Mouse (Mus musculus): ENCODE data around the gene Gnl1. TPM values are rescaled to one million over a fixed set of nuclear protein-coding genes. Genes with fewer than 3 reads are reported as not detected.

Gnl1 gene
- polyA plus RNA-seq, 1 experiment from 2014 or later = 50.3 TPM

- H3K4me3 ChIP-seq = no peak overlapping the region
- no peak overlapping the region for H3K4me2 ChIP-seq
- no peaks in the 10 kb centered on the region for H3K27me3 ChIP-seq
- H3K9me3 ChIP-seq = no peaks in the 10 kb centered on the region
- no peak overlapping the region for H3K27ac ChIP-seq
- peaks cover 3% of the 10 kb centered on the region for H3K4me1 ChIP-seq
- 87% methylated on average over 10 of the region's 10 CpGs for WGBS
- H3K9ac ChIP-seq = no peak overlapping the region
- no peak for ATAC-seq (ENCODE audit: borderline replicate concordance, extremely low read depth, low FRiP score, low TSS enrichment)
- H3K36me3 ChIP-seq = peaks cover 71% of the 10 kb centered on the region
Measured at GRCm38 (mm10) chr17:35963279-35963678, 16.4 kb upstream of the Gnl1 start.

GRCm38 (mm10) chr17:35967621-35968020 is 12.0 kb upstream of the Gnl1 start:
- ATAC-seq (ENCODE audit: borderline replicate concordance, extremely low read depth, low FRiP score, low TSS enrichment) = no peak
- Histone ChIP-seq H3K4me3 (no peak overlapping the region), H3K4me2 (no peak overlapping the region), H3K36me3 (peaks cover 35% of the 10 kb centered on the region), H3K4me1 (peaks cover 17% of the 10 kb centered on the region), H3K27me3 (no peaks in the 10 kb centered on the region), H3K9ac (no peak overlapping the region), H3K9me3 (no peaks in the 10 kb centered on the region), H3K27ac (no peak overlapping the region)
- WGBS = 81% methylated on average over 2 of the region's 2 CpGs

GRCm38 (mm10) chr17:35969418-35970389 is 9.9 kb upstream of the Gnl1 start, which contains the start of gene Abcf1:
TSS of gene Abcf1 (minus strand) at chr17:35969761.
- no peaks in the 10 kb centered on the region for H3K9me3 ChIP-seq
- under 1% methylated on average over 68 of the region's 68 CpGs for WGBS

GRCm38 (mm10) chr17:35972131-35972530 is 7.5 kb upstream of the Gnl1 start:
- Histone ChIP-seq H3K4me1 (peaks cover 17% of the 10 kb centered on the region), H3K27ac (no peak overlapping the region), H3K36me3 (peaks cover 29% of the 10 kb centered on the region), H3K9me3 (no peaks in the 10 kb centered on the region), H3K4me2 (no peak overlapping the region), H3K4me3 (no peak overlapping the region), H3K27me3 (no peaks in the 10 kb centered on the region), H3K9ac (no peak overlapping the region)
- no peak for ATAC-seq (ENCODE audit: borderline replicate concordance, extremely low read depth, low FRiP score, low TSS enrichment)
- 38% methylated on average over 1 of the region's 1 CpGs for WGBS

More at GRCm38 (mm10) chr17:35969418-35970389, 9.9 kb upstream of the Gnl1 start, which contains the start of gene Abcf1:
- Histone ChIP-seq H3K9ac (peak within 1 kb of the TSS; percentile 74), H3K4me3 (peak within 1 kb of the TSS; percentile 83), H3K36me3 (peaks cover 34% of the 10 kb centered on the region), H3K4me1 (peaks cover 17% of the 10 kb centered on the region), H3K27ac (peak within 1 kb of the TSS; percentile 63), H3K27me3 (no peaks in the 10 kb centered on the region), H3K4me2 (peak within 1 kb of the TSS; percentile 83)
- ATAC-seq (ENCODE audit: borderline replicate concordance, extremely low read depth, low FRiP score, low TSS enrichment) = peak; percentile 96

- peak; percentile 57 for ATAC-seq (ENCODE audit: borderline replicate concordance, extremely low read depth, low FRiP score, low TSS enrichment)
- H3K9me3 ChIP-seq = no peaks in the 10 kb centered on the region
- H3K4me3 ChIP-seq = peak overlapping the region; percentile 90
- peak overlapping the region; percentile 98 for H3K27ac ChIP-seq
- H3K9ac ChIP-seq = peak overlapping the region; percentile 80
- H3K4me1 ChIP-seq = peaks cover 18% of the 10 kb centered on the region
- peak overlapping the region; percentile 78 for H3K4me2 ChIP-seq
- under 1% methylated on average over 41 of the region's 41 CpGs for WGBS
- H3K27me3 ChIP-seq = no peaks in the 10 kb centered on the region
- peaks cover 36% of the 10 kb centered on the region for H3K36me3 ChIP-seq
Measured at GRCm38 (mm10) chr17:35978811-35979400, 745 bp upstream of the Gnl1 start.

GRCm38 (mm10) chr17:35980363-35980754 is 708 bp downstream of the Gnl1 start:
- no peaks in the 10 kb centered on the region for H3K27me3 ChIP-seq
- H3K4me2 ChIP-seq = peak overlapping the region; percentile 78
- H3K27ac ChIP-seq = peak overlapping the region; percentile 98
- WGBS = under 1% methylated on average over 27 of the region's 29 CpGs
- H3K4me3 ChIP-seq = peak overlapping the region; percentile 90
- no peaks in the 10 kb centered on the region for H3K9me3 ChIP-seq
- ATAC-seq (ENCODE audit: borderline replicate concordance, extremely low read depth, low FRiP score, low TSS enrichment) = peak; percentile 37; the same call in 1 of the 2 replicates
- H3K36me3 ChIP-seq = peaks cover 35% of the 10 kb centered on the region
- peak overlapping the region; percentile 80 for H3K9ac ChIP-seq
- H3K4me1 ChIP-seq = peaks cover 18% of the 10 kb centered on the region

GRCm38 (mm10) chr17:35981776-35982175 is 2.1 kb downstream of the Gnl1 start:
- no peaks in the 10 kb centered on the region for H3K27me3 ChIP-seq
- H3K4me1 ChIP-seq = peaks cover 18% of the 10 kb centered on the region
- H3K27ac ChIP-seq = no peak overlapping the region
- H3K36me3 ChIP-seq = peaks cover 40% of the 10 kb centered on the region
- no peak overlapping the region for H3K9ac ChIP-seq
- H3K9me3 ChIP-seq = no peaks in the 10 kb centered on the region
- no peak overlapping the region for H3K4me3 ChIP-seq
- 93% methylated on average over 9 of the region's 9 CpGs for WGBS
- no peak overlapping the region for H3K4me2 ChIP-seq
- ATAC-seq (ENCODE audit: borderline replicate concordance, extremely low read depth, low FRiP score, low TSS enrichment) = no peak

GRCm38 (mm10) chr17:35991781-35992180 is 12.1 kb downstream of the Gnl1 start:
- Histone ChIP-seq H3K9me3 (no peaks in the 10 kb centered on the region), H3K27me3 (no peaks in the 10 kb centered on the region), H3K4me2 (no peak overlapping the region), H3K4me1 (peaks cover 10% of the 10 kb centered on the region; the same call in 1 of the 2 replicates), H3K4me3 (no peak overlapping the region), H3K27ac (no peak overlapping the region), H3K36me3 (peaks cover 29% of the 10 kb centered on the region), H3K9ac (no peak overlapping the region)
- ATAC-seq (ENCODE audit: borderline replicate concordance, extremely low read depth, low FRiP score, low TSS enrichment) = no peak
- WGBS = 20% methylated on average over 10 of the region's 10 CpGs

GRCm38 (mm10) chr17:35993675-35994074 is 14.0 kb downstream of the Gnl1 start:
- H3K9ac ChIP-seq = no peak overlapping the region
- peaks cover 10% of the 10 kb centered on the region for H3K36me3 ChIP-seq
- H3K9me3 ChIP-seq = no peaks in the 10 kb centered on the region
- ATAC-seq (ENCODE audit: borderline replicate concordance, extremely low read depth, low FRiP score, low TSS enrichment) = peak; percentile 69; the same call in 1 of the 2 replicates
- H3K27ac ChIP-seq = no peak overlapping the region
- H3K27me3 ChIP-seq = no peaks in the 10 kb centered on the region
- 6% methylated on average over 17 of the region's 17 CpGs for WGBS
- peak overlapping the region; percentile 55 for H3K4me3 ChIP-seq
- peaks cover 19% of the 10 kb centered on the region for H3K4me1 ChIP-seq
- H3K4me2 ChIP-seq = peak overlapping the region; percentile 70

- Histone ChIP-seq H3K9ac (peak overlapping the region; percentile 54), H3K27ac (peak overlapping the region; percentile 52; the same call in 1 of the 2 replicates), H3K4me2 (peak overlapping the region; percentile 70), H3K9me3 (no peaks in the 10 kb centered on the region), H3K27me3 (no peaks in the 10 kb centered on the region), H3K4me3 (peak overlapping the region; percentile 55), H3K4me1 (peaks cover 19% of the 10 kb centered on the region), H3K36me3 (0 out of 2 replicates have a peak, but pooled peaks cover 6% of the 10 kb centered on the region)
- peak; percentile 58 for ATAC-seq (ENCODE audit: borderline replicate concordance, extremely low read depth, low FRiP score, low TSS enrichment)
- 4% methylated on average over 31 of the region's 31 CpGs for whole genome bisulfite sequencing
Measured at GRCm38 (mm10) chr17:35994175-35994878, 14.7 kb downstream of the Gnl1 start.

- Histone ChIP-seq H3K27ac (no peak overlapping the region; the same call in 1 of the 2 replicates), H3K4me3 (peak overlapping the region; percentile 55), H3K36me3 (0 out of 2 replicates have a peak, but pooled peaks cover under 1% of the 10 kb centered on the region), H3K4me2 (peak overlapping the region; percentile 70), H3K27me3 (no peaks in the 10 kb centered on the region), H3K9me3 (no peaks in the 10 kb centered on the region), H3K4me1 (peaks cover 19% of the 10 kb centered on the region), H3K9ac (peak overlapping the region; percentile 54)
- WGBS = 2% methylated on average over 14 of the region's 14 CpGs
- ATAC-seq (ENCODE audit: borderline replicate concordance, extremely low read depth, low FRiP score, low TSS enrichment) = no peak
Measured at GRCm38 (mm10) chr17:35994879-35995240, 15.2 kb downstream of the Gnl1 start.

All from lung, embryonic 15.5 days (tissue).